In the genomic region with DNA sequence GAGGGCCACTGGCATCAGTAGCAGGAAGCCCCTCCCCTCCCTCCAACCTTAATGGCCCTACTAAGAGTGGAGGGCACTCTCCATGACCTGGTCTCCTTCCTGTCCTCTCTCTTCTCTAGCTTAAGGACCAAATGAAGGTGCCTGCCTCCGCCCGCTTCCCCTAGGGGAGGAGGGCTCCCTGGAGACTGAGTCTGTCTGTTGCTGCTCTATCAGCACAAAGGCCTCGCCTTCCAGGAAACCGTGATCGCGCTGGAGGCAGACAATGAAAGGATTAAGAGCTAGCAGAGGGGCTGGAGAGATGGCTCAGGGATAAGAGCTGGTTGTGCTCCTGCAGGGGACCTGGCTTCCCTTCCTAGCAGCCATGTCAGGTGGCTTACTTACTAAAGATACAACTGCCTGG, we compare ENCODE assay signal across 20 mouse cellular contexts. TPM values are rescaled to one million over a fixed set of nuclear protein-coding genes. Genes with fewer than 3 reads are reported as not detected.
A peak's percentile ranks its signal among the peaks of the same experiment; 100 is the strongest.
DNase-seq lines count a peak whose midpoint lies in the region; ATAC-seq and TF ChIP-seq lines count a peak whose summit lies in the region.
"Had no signal": no experiment of that assay in that cellular context is flagged by ENCODE, and none has a peak within 500 bp of the region (broad histone marks: within the 10 kb centered on the region; RNA-seq: fewer than 3 reads in every experiment).

No protein-coding gene starts in this region.

- no peak for TF ChIP-seq EP300 in heart, adult 2 months (IDR thresholded peaks at IDR 0.05; ENCODE audit: insufficient read depth, low read depth, low read length)

- peak; percentile 51 for DNase-seq in ES-CJ7 (ENCODE audit: low read depth, low spot score)
- DNase-seq in liver, embryonic 11.5 days (ENCODE audit: low spot score) = no peak
- no peak for DNase-seq in natural killer cell, adult 2 months (ENCODE audit: low spot score in 2 of 2)
- no peak for DNase-seq in layer of hippocampus, postnatal 14 days (ENCODE audit: low spot score in 2 of 2)
- no peak for DNase-seq in heart, adult 2 months
- DNase-seq: adrenal gland, adult 2 months; cerebellum, adult 18-20 months; gastrocnemius, postnatal 25 days; heart, postnatal 10 days; kidney, adult 11 months had no signal

- H3K36me3 ChIP-seq in forebrain, embryonic 12.5 days (replicated peaks) = peaks cover 99% of the 10 kb centered on the region
- H3K36me3 ChIP-seq in forebrain, embryonic 16.5 days (ENCODE audit: control insufficient read depth, insufficient read depth) = peaks cover 61% of the 10 kb centered on the region
- peaks cover 50% of the 10 kb centered on the region for H3K36me3 ChIP-seq in liver, embryonic 11.5 days (ENCODE audit: control insufficient read depth, insufficient read depth, low read length)
- H3K36me3 ChIP-seq in midbrain, embryonic 15.5 days (replicated peaks) = peaks cover 63% of the 10 kb centered on the region
- no peaks in the 10 kb centered on the region for H3K36me3 ChIP-seq in heart, adult 2 months (ENCODE audit: control insufficient read depth, insufficient read depth, low read length)

- peaks cover 10% of the 10 kb centered on the region for H3K4me1 ChIP-seq in forebrain, embryonic 12.5 days
- no peaks in the 10 kb centered on the region for H3K4me1 ChIP-seq in forebrain, embryonic 16.5 days (replicated peaks; ENCODE audit: control insufficient read depth, insufficient read depth, low read length)
- peaks cover 11% of the 10 kb centered on the region for H3K4me1 ChIP-seq in liver, embryonic 11.5 days (replicated peaks; ENCODE audit: control insufficient read depth, insufficient read depth, low read length)
- peaks cover 6% of the 10 kb centered on the region; the same call in 1 of the 2 replicates for H3K4me1 ChIP-seq in midbrain, embryonic 15.5 days
- H3K4me1 ChIP-seq in heart, adult 2 months (ENCODE audit: control insufficient read depth, insufficient read depth, low read length) = no peaks in the 10 kb centered on the region
- H3K4me1 ChIP-seq: embryonic facial prominence, embryonic 12.5 days; hindbrain, embryonic 15.5 days; limb, embryonic 15.5 days; lung, embryonic 15.5 days; neural tube, embryonic 15.5 days had no signal

- H3K79me2 ChIP-seq in heart, adult 2 months (replicated peaks; ENCODE audit: control insufficient read depth, insufficient read depth, low read length) = no peaks in the 10 kb centered on the region

- intact Hi-C loops in heart, adult 2 months (cut with DNase I) = no loop called here

- TF ChIP-seq CTCF in heart, adult 2 months (IDR thresholded peaks at IDR 0.05) = no peak

- no peaks in the 10 kb centered on the region for H3K9me3 ChIP-seq in forebrain, embryonic 12.5 days
- no peaks in the 10 kb centered on the region for H3K9me3 ChIP-seq in forebrain, embryonic 16.5 days (ENCODE audit: control insufficient read depth, low read length)
- no peaks in the 10 kb centered on the region for H3K9me3 ChIP-seq in liver, embryonic 11.5 days (ENCODE audit: control insufficient read depth, low read length)
- H3K9me3 ChIP-seq in midbrain, embryonic 15.5 days = no peaks in the 10 kb centered on the region
- H3K9me3 ChIP-seq: embryonic facial prominence, embryonic 12.5 days; hindbrain, embryonic 15.5 days; limb, embryonic 15.5 days; lung, embryonic 15.5 days; neural tube, embryonic 15.5 days had no signal

- H3K27me3 ChIP-seq in forebrain, embryonic 12.5 days = no peaks in the 10 kb centered on the region
- H3K27me3 ChIP-seq in forebrain, embryonic 16.5 days (replicated peaks; ENCODE audit: control insufficient read depth, insufficient read depth, low read length) = no peaks in the 10 kb centered on the region
- H3K27me3 ChIP-seq in liver, embryonic 11.5 days (replicated peaks; ENCODE audit: control insufficient read depth, insufficient read depth, low read length) = no peaks in the 10 kb centered on the region
- no peaks in the 10 kb centered on the region for H3K27me3 ChIP-seq in midbrain, embryonic 15.5 days (replicated peaks)
- no peaks in the 10 kb centered on the region for H3K27me3 ChIP-seq in heart, adult 2 months (ENCODE audit: control insufficient read depth, insufficient read depth, low read length)
- H3K27me3 ChIP-seq: embryonic facial prominence, embryonic 12.5 days; hindbrain, embryonic 15.5 days; limb, embryonic 15.5 days; lung, embryonic 15.5 days; neural tube, embryonic 15.5 days had no signal

- TF ChIP-seq POLR2A in heart, adult 2 months (IDR thresholded peaks at IDR 0.05; ENCODE audit: insufficient read depth, low read depth, low read length) = no peak

- H3K4me3 ChIP-seq in forebrain, embryonic 12.5 days (replicated peaks) = no peak overlapping the region
- H3K4me3 ChIP-seq in forebrain, embryonic 16.5 days (replicated peaks; ENCODE audit: low read length) = no peak overlapping the region
- H3K4me3 ChIP-seq in liver, embryonic 11.5 days (ENCODE audit: low read depth, low read length) = no peak overlapping the region
- H3K4me3 ChIP-seq in midbrain, embryonic 15.5 days = no peak overlapping the region
- H3K4me3 ChIP-seq in heart, adult 2 months = no peak overlapping the region
- H3K4me3 ChIP-seq: embryonic facial prominence, embryonic 12.5 days; hindbrain, embryonic 15.5 days; limb, embryonic 15.5 days; lung, embryonic 15.5 days; neural tube, embryonic 15.5 days had no signal

- H3K27ac ChIP-seq in forebrain, embryonic 12.5 days = peak overlapping the region; percentile 2; the same call in 1 of the 2 replicates
- H3K27ac ChIP-seq in forebrain, embryonic 16.5 days (ENCODE audit: low read length) = no peak overlapping the region
- H3K27ac ChIP-seq in liver, embryonic 11.5 days (ENCODE audit: low read depth, low read length) = no peak overlapping the region
- peak overlapping the region; percentile 12; the same call in 1 of the 2 replicates for H3K27ac ChIP-seq in midbrain, embryonic 15.5 days
- H3K27ac ChIP-seq in heart, adult 2 months = no peak overlapping the region
- H3K27ac ChIP-seq: embryonic facial prominence, embryonic 12.5 days; hindbrain, embryonic 15.5 days; limb, embryonic 15.5 days; lung, embryonic 15.5 days; macrophage; neural tube, embryonic 15.5 days had no signal

- no peak for ATAC-seq in forebrain, embryonic 12.5 days (ENCODE audit: low FRiP score)
- ATAC-seq in forebrain, embryonic 16.5 days = no peak
- peak; percentile 53 for ATAC-seq in liver, embryonic 11.5 days (replicated peaks; ENCODE audit: low FRiP score)
- ATAC-seq in midbrain, embryonic 15.5 days (replicated peaks) = no peak

- WGBS in forebrain, embryonic 12.5 days = 3% methylated on average over 6 of the region's 6 CpGs
- WGBS in forebrain, embryonic 16.5 days = 11% methylated on average over 6 of the region's 6 CpGs
- 45% methylated on average over 6 of the region's 6 CpGs for WGBS in liver, embryonic 11.5 days
- WGBS in midbrain, embryonic 15.5 days = 14% methylated on average over 6 of the region's 6 CpGs
- WGBS in heart, adult 2 months = 25% methylated on average over 6 of the region's 6 CpGs

- H3K9ac ChIP-seq in forebrain, embryonic 12.5 days = no peak overlapping the region
- H3K9ac ChIP-seq in forebrain, embryonic 16.5 days (replicated peaks; ENCODE audit: low read depth, low read length) = no peak overlapping the region
- H3K9ac ChIP-seq in liver, embryonic 11.5 days (ENCODE audit: low read depth, low read length) = no peak overlapping the region
- H3K9ac ChIP-seq in midbrain, embryonic 15.5 days = no peak overlapping the region
- no peak overlapping the region for H3K9ac ChIP-seq in heart, adult 2 months (ENCODE audit: low read depth, low read length)
- H3K9ac ChIP-seq: embryonic facial prominence, embryonic 12.5 days; hindbrain, embryonic 15.5 days; limb, embryonic 15.5 days; lung, embryonic 15.5 days; neural tube, embryonic 15.5 days had no signal

- H3K4me2 ChIP-seq in forebrain, embryonic 12.5 days = no peak overlapping the region
- H3K4me2 ChIP-seq in forebrain, embryonic 16.5 days (ENCODE audit: low read length) = no peak overlapping the region
- H3K4me2 ChIP-seq in liver, embryonic 11.5 days = 0 out of 2 replicates have a peak overlapping the region, but pooled peaks have one; percentile 21
- no peak overlapping the region for H3K4me2 ChIP-seq in midbrain, embryonic 15.5 days
- H3K4me2 ChIP-seq: embryonic facial prominence, embryonic 12.5 days; hindbrain, embryonic 15.5 days; limb, embryonic 15.5 days; lung, embryonic 15.5 days; neural tube, embryonic 15.5 days had no signal

RNA-seq across cellular contexts. Expression of gene Acly, which starts 26.5 kb away (rescaled TPM):
- 320 and 356 TPM in 2 replicates for polyA plus RNA-seq in forebrain, embryonic 12.5 days (2016; fragmentation: Nextera tagmentation; extraction: Ambion mirVana)
- 242 and 248 TPM in 2 replicates for polyA plus RNA-seq in forebrain, embryonic 16.5 days (2015; fragmentation: Nextera tagmentation; extraction: Ambion mirVana)
- polyA plus RNA-seq in liver, embryonic 11.5 days (2014; fragmentation: Nextera tagmentation; extraction: Ambion mirVana) = 159 and 194 TPM in 2 replicates
- polyA plus RNA-seq in midbrain, embryonic 15.5 days (2015; fragmentation: Nextera tagmentation; extraction: Ambion mirVana) = 225 and 227 TPM in 2 replicates
- total RNA-seq in layer of hippocampus, postnatal 14 days (2021) = 100 to 1,000 TPM; 110 to 119 TPM
- 10 to 100 TPM; 25.5 to 34.6 TPM for total RNA-seq in heart, adult 2 months (2021)
- polyA plus RNA-seq in heart, adult 2 months (2012; rRNA removed) = 66.5 and 74.7 TPM in 2 replicates

RNA-seq across cellular contexts. Expression of gene Klhl11, which starts 28.8 kb away (rescaled TPM):
- 13.9 and 16.7 TPM in 2 replicates for polyA plus RNA-seq in forebrain, embryonic 12.5 days (2016; fragmentation: Nextera tagmentation; extraction: Ambion mirVana)
- 14.3 and 17.4 TPM in 2 replicates for polyA plus RNA-seq in forebrain, embryonic 16.5 days (2015; fragmentation: Nextera tagmentation; extraction: Ambion mirVana)
- polyA plus RNA-seq in liver, embryonic 11.5 days (2014; fragmentation: Nextera tagmentation; extraction: Ambion mirVana) = 6.3 and 6.7 TPM in 2 replicates
- polyA plus RNA-seq in midbrain, embryonic 15.5 days (2015; fragmentation: Nextera tagmentation; extraction: Ambion mirVana) = 12.4 and 12.8 TPM in 2 replicates
- total RNA-seq in layer of hippocampus, postnatal 14 days (2021) = 10 to 100 TPM; 94.3 to 98.1 TPM
- total RNA-seq in heart, adult 2 months (2021) = 1 to 10 TPM; 7.2 to 8.0 TPM
- 3.1 and 4.4 TPM in 2 replicates for polyA plus RNA-seq in heart, adult 2 months (2012; rRNA removed)

RNA-seq across cellular contexts. Expression of gene Ttc25, which starts 44.1 kb away (rescaled TPM):
- 2.1 and 2.6 TPM in 2 replicates for polyA plus RNA-seq in forebrain, embryonic 12.5 days (2016; fragmentation: Nextera tagmentation; extraction: Ambion mirVana)
- 1.0 and 2.0 TPM in 2 replicates for polyA plus RNA-seq in forebrain, embryonic 16.5 days (2015; fragmentation: Nextera tagmentation; extraction: Ambion mirVana)
- 0.18 and 0.26 TPM in 2 replicates for polyA plus RNA-seq in liver, embryonic 11.5 days (2014; fragmentation: Nextera tagmentation; extraction: Ambion mirVana)
- 1.8 and 2.4 TPM in 2 replicates for polyA plus RNA-seq in midbrain, embryonic 15.5 days (2015; fragmentation: Nextera tagmentation; extraction: Ambion mirVana)
- 1 to 10 TPM in 1 of 2 experiments, under 1 TPM in 1; 0.60 to 1.5 TPM for total RNA-seq in layer of hippocampus, postnatal 14 days (2021)
- under 1 TPM in 1 of 2 experiments, not detected in 1; 0.18 TPM for total RNA-seq in heart, adult 2 months (2021)
- polyA plus RNA-seq in heart, adult 2 months (2012; rRNA removed) = 0.18 and 0.37 TPM in 2 replicates
- total RNA-seq: monocyte, adult 5-6 weeks had no signal

RNA-seq across cellular contexts. Expression of gene Klhl10, which starts 59.6 kb away (rescaled TPM):
- polyA plus RNA-seq in forebrain, embryonic 12.5 days (2016; fragmentation: Nextera tagmentation; extraction: Ambion mirVana) = 0.51 and 0.74 TPM in 2 replicates
- polyA plus RNA-seq in forebrain, embryonic 16.5 days (2015; fragmentation: Nextera tagmentation; extraction: Ambion mirVana) = 0.62 and 0.80 TPM in 2 replicates
- 0.31 and 0.36 TPM in 2 replicates for polyA plus RNA-seq in liver, embryonic 11.5 days (2014; fragmentation: Nextera tagmentation; extraction: Ambion mirVana)
- polyA plus RNA-seq in midbrain, embryonic 15.5 days (2015; fragmentation: Nextera tagmentation; extraction: Ambion mirVana) = 0.89 and 1.1 TPM in 2 replicates
- total RNA-seq in layer of hippocampus, postnatal 14 days (2021) = 1 to 10 TPM; 1.1 to 1.4 TPM
- total RNA-seq in heart, adult 2 months (2021) = 1 to 10 TPM in 1 of 2 experiments, under 1 TPM in 1; 0.50 to 1.0 TPM
- 0.86 and 1.8 TPM in 2 replicates for polyA plus RNA-seq in heart, adult 2 months (2012; rRNA removed)
- total RNA-seq: monocyte, adult 5-6 weeks had no signal

RNA-seq across cellular contexts. Expression of gene Nt5c3b, which starts 59.7 kb away (rescaled TPM):
- polyA plus RNA-seq in forebrain, embryonic 12.5 days (2016; fragmentation: Nextera tagmentation; extraction: Ambion mirVana) = 106 and 111 TPM in 2 replicates
- 104 and 120 TPM in 2 replicates for polyA plus RNA-seq in forebrain, embryonic 16.5 days (2015; fragmentation: Nextera tagmentation; extraction: Ambion mirVana)
- polyA plus RNA-seq in liver, embryonic 11.5 days (2014; fragmentation: Nextera tagmentation; extraction: Ambion mirVana) = 70.4 and 74.0 TPM in 2 replicates
- 115 and 116 TPM in 2 replicates for polyA plus RNA-seq in midbrain, embryonic 15.5 days (2015; fragmentation: Nextera tagmentation; extraction: Ambion mirVana)
- total RNA-seq in layer of hippocampus, postnatal 14 days (2021) = 10 to 100 TPM; 50.4 to 58.2 TPM
- total RNA-seq in heart, adult 2 months (2021) = 10 to 100 TPM; 23.5 to 24.1 TPM
- polyA plus RNA-seq in heart, adult 2 months (2012; rRNA removed) = 44.0 and 63.3 TPM in 2 replicates

Comparison
In these comparisons a context has a peak if more than half of its experiments do, and no peak if none do; other contexts are left out.
1. H3K27ac ChIP-seq: peak in forebrain, embryonic 12.5 days (single experiment) and midbrain, embryonic 15.5 days (single experiment); none in forebrain, embryonic 16.5 days (single experiment), liver, embryonic 11.5 days (single experiment) and heart, adult 2 months (single experiment).